Mouse (Mus musculus): Measurements from ENCODE around the gene Abcb1b.
"Not testable (repeated sequence)": the region's sequence is repeated elsewhere in the genome, so short reads cannot be mapped to it uniquely, and the experiment has no call there.

The Abcb1b gene

GRCm38 (mm10) chr5:8797987-8798751, at the start of gene Abcb1b:
Abcb1b (plus strand) TSS chr5:8798147.
- DNase-seq (ENCODE audit: low read depth, low spot score), result no peak

- no peak for DNase-seq (ENCODE audit: low read depth, low spot score)
These were observed 25.1 kb upstream of the Abcb1b start for GRCm38 (mm10) chr5:8772866-8773265.

GRCm38 (mm10) chr5:8778311-8778710, 19.6 kb upstream of the Abcb1b start:
- no peak for DNase-seq (ENCODE audit: low read depth, low spot score)

- DNase-seq (ENCODE audit: low read depth, low spot score), result no peak
These were observed 19.2 kb upstream of the Abcb1b start for GRCm38 (mm10) chr5:8778751-8779150.

DNA sequence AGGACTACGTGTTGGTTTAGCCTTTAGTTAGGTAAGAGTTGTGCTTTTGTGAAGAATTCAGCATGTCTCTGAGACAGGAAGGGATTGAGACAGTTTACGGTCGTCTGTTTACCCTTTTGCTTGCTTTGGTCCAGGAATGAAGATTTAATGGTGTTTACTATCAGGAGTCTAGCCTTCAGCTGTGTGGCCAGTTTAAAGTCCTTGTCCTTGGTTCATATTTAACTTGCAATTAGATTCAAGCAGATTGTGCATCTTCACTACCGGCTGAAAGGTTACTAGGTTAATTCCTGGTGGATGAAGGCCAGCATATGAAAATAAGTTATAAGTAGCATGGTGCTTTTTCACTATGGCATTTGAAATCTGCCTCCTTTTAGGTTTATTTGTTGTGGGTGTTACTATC, 5.7 kb upstream of the Abcb1b start:
- no peak for DNase-seq (ENCODE audit: low read depth, low spot score)

DNA sequence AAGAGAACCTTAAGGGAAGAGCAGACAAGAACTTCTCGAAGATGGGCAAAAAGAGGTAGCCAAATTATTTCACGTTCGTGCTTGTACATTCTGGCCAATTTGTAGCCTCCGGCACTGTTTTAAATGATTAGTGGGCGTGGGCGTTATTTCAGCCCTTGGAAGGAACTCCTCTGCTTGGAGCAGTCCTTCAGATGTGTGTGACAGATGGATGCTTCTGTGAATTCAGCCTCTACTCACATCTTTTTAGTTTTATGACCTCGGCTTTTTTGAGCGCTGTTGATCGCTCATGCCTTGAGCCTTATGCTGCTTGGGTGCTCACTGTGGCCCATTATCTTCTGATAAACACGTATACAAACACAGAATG, 787 bp downstream of the Abcb1b start:
- DNase-seq (ENCODE audit: low read depth, low spot score), result no peak

GRCm38 (mm10) chr5:8805742-8806141, 7.8 kb downstream of the Abcb1b start:
- DNase-seq (ENCODE audit: low read depth, low spot score), result no peak

- DNase-seq (ENCODE audit: low read depth, low spot score), result no peak
These were observed 9.4 kb downstream of the Abcb1b start for GRCm38 (mm10) chr5:8807137-8808004.

- DNase-seq (ENCODE audit: low read depth, low spot score), result no peak
These were observed 15.9 kb downstream of the Abcb1b start for GRCm38 (mm10) chr5:8813872-8814271.

DNA sequence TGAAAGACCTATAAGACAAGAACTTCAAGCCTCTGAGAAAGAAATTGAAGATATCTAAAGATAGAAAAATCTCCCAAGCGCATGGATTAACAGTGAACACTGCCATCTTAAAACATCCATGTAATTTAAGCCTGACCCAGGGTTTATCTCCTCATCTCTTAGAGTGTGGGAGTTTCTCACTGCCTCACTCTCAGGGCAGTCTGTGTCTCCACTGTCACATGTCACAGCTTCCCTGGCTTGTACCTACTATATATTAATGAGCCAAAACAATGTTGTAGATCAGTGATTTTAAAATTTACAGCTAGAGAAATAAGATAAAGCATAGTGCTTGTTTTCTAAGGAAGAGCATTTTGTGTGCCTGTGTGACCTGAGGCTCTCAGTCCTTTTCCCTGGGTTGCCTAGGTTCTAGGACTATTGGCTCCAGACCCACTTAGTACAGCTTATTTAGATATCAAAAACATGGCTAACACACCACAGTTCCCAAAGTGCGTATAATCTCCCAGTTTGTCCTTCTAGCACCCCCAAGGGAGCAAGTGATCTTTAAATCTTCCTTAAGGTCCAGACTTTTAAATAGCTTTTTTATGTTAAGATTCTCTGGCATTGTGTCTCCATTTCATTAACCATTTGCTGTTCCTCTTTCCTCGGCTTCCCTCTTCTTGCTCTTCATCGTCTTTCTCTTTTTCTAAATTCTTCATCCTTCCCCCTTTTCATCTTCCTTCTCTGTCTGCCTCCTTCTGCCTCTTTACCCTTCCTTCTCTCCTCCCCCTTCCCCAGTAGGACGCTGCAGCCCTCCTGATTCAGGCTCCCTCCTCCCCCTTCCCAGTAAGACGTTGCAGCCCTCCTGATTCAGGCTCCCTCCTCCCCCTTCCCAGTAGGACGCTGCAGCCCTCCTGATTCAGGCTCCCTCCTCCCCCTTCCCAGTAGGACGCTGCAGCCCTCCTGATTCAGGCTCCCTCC, 22.0 kb downstream of the Abcb1b start:
- no peak for DNase-seq (ENCODE audit: low read depth, low spot score)

GRCm38 (mm10) chr5:8820592-8821104, 22.7 kb downstream of the Abcb1b start:
- DNase-seq (ENCODE audit: low read depth, low spot score), result not testable (repeated sequence)

- no peak for DNase-seq (ENCODE audit: low read depth, low spot score)
These were observed 40.9 kb downstream of the Abcb1b start for GRCm38 (mm10) chr5:8838661-8839438.

DNA sequence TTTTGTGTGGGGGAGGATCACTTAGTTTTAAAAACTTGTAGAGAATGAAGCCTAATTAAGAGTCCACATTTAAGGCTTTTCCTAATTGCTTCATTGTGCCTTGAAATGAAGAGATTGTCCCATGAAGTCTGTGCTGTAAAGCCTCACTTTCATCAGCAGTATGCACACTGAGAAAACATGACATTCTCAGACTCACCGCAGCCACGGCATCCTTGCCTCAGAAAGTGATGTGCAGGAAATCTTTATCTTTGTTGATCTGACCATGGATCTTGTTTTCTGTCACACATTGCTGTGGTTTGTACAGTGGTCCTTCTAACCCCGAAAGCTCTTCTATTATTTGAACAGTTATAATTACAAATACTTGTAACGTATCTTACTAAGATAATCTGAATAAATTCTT, 41.7 kb downstream of the Abcb1b start:
- DNase-seq (ENCODE audit: low read depth, low spot score), result no peak

DNA sequence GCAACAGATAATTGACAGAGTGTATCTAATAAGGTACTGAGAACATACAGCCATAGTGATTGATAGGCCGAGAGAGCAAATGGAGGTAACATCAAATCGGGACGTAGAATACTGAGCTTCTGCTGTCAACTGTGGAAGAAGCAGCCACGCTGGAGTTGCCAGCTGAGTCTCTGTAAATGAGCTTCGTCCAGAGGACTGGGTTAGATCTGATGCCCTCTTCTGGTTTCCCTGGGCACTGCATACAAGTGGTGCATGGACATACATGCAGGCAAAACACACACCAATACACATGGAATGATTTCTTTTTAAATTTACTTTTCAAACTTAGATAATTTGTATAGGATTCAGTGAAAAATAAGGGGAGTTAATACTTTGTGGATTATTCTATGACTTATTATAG, 42.9 kb downstream of the Abcb1b start:
- DNase-seq (ENCODE audit: low read depth, low spot score), result no peak

- DNase-seq (ENCODE audit: low read depth, low spot score), result no peak
These were observed 44.9 kb downstream of the Abcb1b start for GRCm38 (mm10) chr5:8842815-8843214.

DNA sequence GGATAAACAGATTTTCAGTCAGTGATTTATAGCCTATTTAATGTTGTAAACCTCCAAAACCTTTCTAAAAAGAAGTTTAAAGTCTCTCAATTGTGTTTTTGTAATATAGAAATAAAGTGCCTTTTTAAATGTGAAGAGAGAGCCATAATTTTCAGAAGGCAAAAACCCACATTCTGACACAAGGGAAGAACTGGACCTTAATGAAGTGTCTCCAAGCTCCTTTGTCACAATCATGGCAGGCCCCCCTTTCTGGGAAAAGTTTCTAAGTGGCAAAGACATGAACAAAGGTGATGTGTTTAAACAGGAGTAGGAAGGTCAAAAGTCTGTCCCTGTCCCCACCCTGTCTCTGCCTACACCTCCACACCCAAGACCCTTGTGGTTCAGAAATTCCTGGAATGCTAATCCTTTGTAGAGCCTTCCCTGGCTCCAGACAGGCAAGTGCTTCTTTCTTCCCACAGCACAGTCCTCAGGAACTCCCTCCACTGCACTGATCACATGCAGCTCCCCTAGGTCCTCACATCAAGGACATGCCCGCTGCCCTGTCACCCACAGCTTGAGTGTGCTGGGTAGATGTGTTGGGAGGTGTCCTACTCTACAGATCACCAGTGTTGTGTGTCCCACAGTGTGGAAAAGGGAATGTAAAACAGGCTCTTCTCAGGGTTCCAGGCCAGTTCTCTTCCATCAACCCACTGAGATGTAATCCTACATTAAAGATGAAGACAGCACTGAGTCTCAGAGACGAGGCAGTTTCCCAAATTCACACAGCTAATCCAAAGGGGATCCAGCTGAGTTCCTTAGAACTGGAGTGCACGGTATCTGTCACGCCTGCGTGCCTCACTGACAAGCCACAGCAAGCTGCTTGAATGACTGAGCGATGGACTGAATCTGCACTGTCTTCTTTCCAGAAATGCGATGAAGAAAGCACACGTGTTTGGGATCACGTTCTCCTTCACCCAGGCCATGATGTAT, 50.9 kb downstream of the Abcb1b start:
- not testable (repeated sequence) for DNase-seq (ENCODE audit: low read depth, low spot score)

DNA sequence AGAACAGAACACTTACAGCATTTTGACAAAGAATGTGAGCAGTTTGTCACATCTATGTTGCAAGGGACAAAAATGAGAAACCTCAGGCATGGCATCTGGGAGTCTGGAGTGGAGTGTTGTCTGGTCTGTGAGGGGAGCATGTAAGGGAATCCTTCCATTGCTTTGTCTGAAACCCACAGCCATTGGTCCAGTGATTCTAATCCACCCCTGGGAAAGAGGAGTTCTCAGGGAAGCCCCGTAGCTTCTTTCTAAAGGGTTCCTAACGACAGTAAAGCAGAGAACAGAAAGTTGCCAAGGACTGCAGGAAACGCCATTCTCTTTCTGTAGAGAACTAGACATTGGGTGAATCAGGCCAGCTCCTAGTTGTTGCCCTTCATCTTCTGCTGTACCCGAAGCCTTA, 52.9 kb downstream of the Abcb1b start:
- no peak for DNase-seq (ENCODE audit: low read depth, low spot score)

DNA sequence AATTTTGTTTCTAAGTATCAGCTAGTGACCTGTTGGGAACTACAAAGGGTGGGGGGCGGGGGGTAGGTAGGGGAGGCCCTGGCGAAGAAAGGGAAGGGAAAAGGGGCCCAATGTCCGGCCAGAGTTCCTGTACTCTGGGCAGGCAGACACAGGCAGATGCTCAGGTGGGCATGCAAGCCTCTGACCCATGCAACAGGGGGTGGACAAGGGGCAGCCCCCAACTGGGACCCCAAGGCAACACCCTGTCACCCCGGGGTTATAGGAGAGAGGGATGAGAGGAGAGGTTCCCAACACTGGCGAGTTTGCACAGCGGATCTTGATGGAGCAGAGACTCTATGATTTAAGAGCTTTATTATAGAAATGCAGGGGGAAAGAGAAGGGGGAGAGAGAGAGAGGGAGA, 59.3 kb downstream of the Abcb1b start:
- no peak for DNase-seq (ENCODE audit: low read depth, low spot score)

- no peak for DNase-seq (ENCODE audit: low read depth, low spot score)
These were observed 63.9 kb downstream of the Abcb1b start for GRCm38 (mm10) chr5:8861811-8862210.

Data from telencephalon, adult 2 months (tissue).